Mouse (Mus musculus) left cerebral cortex, postnatal 14 days (tissue): Measurements from ENCODE around the gene Zfp566. TPM values are rescaled to one million over a fixed set of nuclear protein-coding genes. Genes with fewer than 3 reads are reported as not detected.
"Not testable (repeated sequence)": the region's sequence is repeated elsewhere in the genome, so short reads cannot be mapped to it uniquely, and the experiment has no call there.

Source experiments
- DNase-seq, 2 experiments: peaks; one replicate each; pipeline ENCODE4 v3.0.0; 2021 to 2022; ENCODE audit warnings: low spot score in 2 of 2, mixed read lengths in 1 of 2
- intact Hi-C: fragments of 180-260 bp; cut with DNase I; formaldehyde crosslinking; loops from one replicate; pipeline ENCODE4 v1.15.1; 2025
- long read RNA-seq, 2 experiments: library from polyadenylated mRNA; stranded (forward); transcript quantifications; one replicate each; pipeline ENCODE4 v2.0.0; 2021
- total RNA-seq, 2 experiments: library from RNA; stranded (reverse); gene quantifications; 2 replicates each; pipeline ENCODE4 v1.2.3; 2021

Gene Zfp566
- total RNA-seq, result 1 to 10 TPM; 5.6 to 6.5 TPM
- long read RNA-seq, experiment 1, partial matches to known transcripts, result 0 of 3 reads
- long read RNA-seq, experiment 1, other reads (novel, unspliced or antisense), result 0 of 3 reads
- long read RNA-seq, experiment 2, partial matches to known transcripts, result 0 of 3 reads
- long read RNA-seq, experiment 2, other reads (novel, unspliced or antisense), result 0 of 3 reads

GRCm38 (mm10) chr7:30090092-30090969 lies at the start of gene Zfp566, which contains the start of gene Gm26920:
Gene Zfp566, minus strand, starts transcription at chr7:30090527.
Gene Gm26920, minus strand, starts transcription at chr7:30090410.
- DNase-seq, result peak; percentile 96
- intact Hi-C loops, result no loop called here

- intact Hi-C loops, result no loop called here
- no peak for DNase-seq
Measured at GRCm38 (mm10) chr7:30136826-30137225, 46.5 kb upstream of the Zfp566 start.

- DNase-seq, result no peak
- intact Hi-C loops, result no loop called here
Measured at GRCm38 (mm10) chr7:30132396-30132795, 42.1 kb upstream of the Zfp566 start.

- no peak for DNase-seq
- intact Hi-C loops, result no loop called here
Measured at GRCm38 (mm10) chr7:30129900-30130299, 39.6 kb upstream of the Zfp566 start.

GRCm38 (mm10) chr7:30122188-30122530 lies 31.8 kb upstream of the Zfp566 start:
- DNase-seq, result no peak
- intact Hi-C loops, result no loop called here

- peak; percentile 89 to 90 for DNase-seq
- intact Hi-C loops, result no loop called here
Measured at GRCm38 (mm10) chr7:30121308-30122187, 31.2 kb upstream of the Zfp566 start, which contains the start of gene Zfp382. Gene Zfp382, plus strand, starts transcription at chr7:30121942.

GRCm38 (mm10) chr7:30117935-30118334 lies 27.6 kb upstream of the Zfp566 start:
- DNase-seq, intact Hi-C loops: not testable (repeated sequence)

- no peak for DNase-seq
- intact Hi-C loops, result no loop called here
Measured at GRCm38 (mm10) chr7:30116076-30116475, 25.7 kb upstream of the Zfp566 start.

- DNase-seq, result peak; percentile 86 to 94
- intact Hi-C loops, result no loop called here
Measured at GRCm38 (mm10) chr7:30099297-30099696, 9.0 kb upstream of the Zfp566 start.

GRCm38 (mm10) chr7:30095551-30096125 lies 5.3 kb upstream of the Zfp566 start:
- no peak for DNase-seq
- intact Hi-C loops, result no loop called here

- intact Hi-C loops, result no loop called here
- DNase-seq, result peak; percentile 91 to 94
Measured at GRCm38 (mm10) chr7:30094646-30095429, 4.5 kb upstream of the Zfp566 start, which contains the start of gene Zfp260. Gene Zfp260, plus strand, starts transcription at chr7:30094777.

GRCm38 (mm10) chr7:30093918-30094415 lies 3.6 kb upstream of the Zfp566 start:
- DNase-seq, result no peak
- intact Hi-C loops, result no loop called here

GRCm38 (mm10) chr7:30092666-30093065 lies 2.3 kb upstream of the Zfp566 start:
- intact Hi-C loops, result no loop called here
- no peak for DNase-seq

- DNase-seq, result no peak
- intact Hi-C loops, result no loop called here
Measured at GRCm38 (mm10) chr7:30090970-30091585, 751 bp upstream of the Zfp566 start.

GRCm38 (mm10) chr7:30089405-30089804 lies 922 bp downstream of the Zfp566 start:
- intact Hi-C loops, result no loop called here
- no peak for DNase-seq

- intact Hi-C loops, result no loop called here
- peak; percentile 39 to 52 for DNase-seq
Measured at GRCm38 (mm10) chr7:30086524-30086923, 3.8 kb downstream of the Zfp566 start.

- intact Hi-C loops, result no loop called here
- DNase-seq, result peak in 1 of 2 experiments; percentile 81
Measured at GRCm38 (mm10) chr7:30072146-30073028, 17.9 kb downstream of the Zfp566 start, which contains the start of gene Zfp82. Gene Zfp82, minus strand, starts transcription at chr7:30072900.
